Mouse (Mus musculus) ES-Bruce4 (cell line): ENCODE results near the gene Opa1.

Experiments
- CTCF ChIP-seq: IDR thresholded peaks from one replicate; pipeline ENCODE4 v1.8.1; 2011; ENCODE audit warnings: low read depth, low read length
- POLR2A ChIP-seq: IDR thresholded peaks from one replicate; pipeline ENCODE4 v1.8.1; 2011; ENCODE audit warnings: low read length; ENCODE audit not compliant: insufficient read depth

GRCm38 (mm10) chr16:29670806-29671205, 91.7 kb downstream of the Opa1 start:
- TF ChIP-seq CTCF (no peak), POLR2A (no peak)
